Mouse (Mus musculus): Measurements from ENCODE around the gene Nln. TPM values are rescaled to one million over a fixed set of nuclear protein-coding genes. Genes with fewer than 3 reads are reported as not detected.

Gene Nln
- polyA plus RNA-seq, 1 experiment from 2014 or later = 9.1 TPM

- WGBS (ENCODE audit: insufficient replicate concordance) = 73% methylated on average over 17 of the region's 17 CpGs
- Histone ChIP-seq H3K36me3 (no peaks in the 10 kb centered on the region), H3K27ac (no peak overlapping the region), H3K9ac (no peak overlapping the region), H3K4me1 (replicated peaks) (no peaks in the 10 kb centered on the region), H3K4me2 (no peak overlapping the region), H3K4me3 (replicated peaks) (no peak overlapping the region), H3K27me3 (no peaks in the 10 kb centered on the region), H3K9me3 (replicated peaks) (no peaks in the 10 kb centered on the region)
- ATAC-seq (ENCODE audit: low read depth) = no peak
- no peak for DNase-seq
Observed at GRCm38 (mm10) chr13:104122078-104122840, 12.8 kb upstream of the Nln start.

- no peak for DNase-seq
- no peak for ATAC-seq (ENCODE audit: low read depth)
- Histone ChIP-seq H3K4me1 (replicated peaks) (peaks cover 5% of the 10 kb centered on the region), H3K4me3 (replicated peaks) (no peak overlapping the region), H3K9ac (no peak overlapping the region), H3K27me3 (peaks cover 23% of the 10 kb centered on the region), H3K9me3 (replicated peaks) (no peaks in the 10 kb centered on the region), H3K36me3 (no peaks in the 10 kb centered on the region), H3K4me2 (no peak overlapping the region), H3K27ac (no peak overlapping the region)
- WGBS (ENCODE audit: insufficient replicate concordance) = 74% methylated on average over 2 of the region's 2 CpGs
Observed at GRCm38 (mm10) chr13:104114827-104115226, 5.4 kb upstream of the Nln start.

- Histone ChIP-seq H3K9me3 (replicated peaks) (no peaks in the 10 kb centered on the region), H3K27ac (no peak overlapping the region), H3K4me2 (no peak overlapping the region), H3K4me3 (replicated peaks) (no peak overlapping the region), H3K9ac (no peak overlapping the region), H3K4me1 (replicated peaks) (peaks cover 14% of the 10 kb centered on the region), H3K36me3 (no peaks in the 10 kb centered on the region), H3K27me3 (peaks cover 26% of the 10 kb centered on the region)
- DNase-seq = no peak
- 82% methylated on average over 4 of the region's 4 CpGs for WGBS (ENCODE audit: insufficient replicate concordance)
- no peak for ATAC-seq (ENCODE audit: low read depth)
Observed at GRCm38 (mm10) chr13:104113782-104114181, 4.4 kb upstream of the Nln start.

GRCm38 (mm10) chr13:104112266-104112900, 3.0 kb upstream of the Nln start:
- no peak overlapping the region for H3K4me2 ChIP-seq
- H3K4me3 ChIP-seq (replicated peaks) = no peak overlapping the region
- DNase-seq (no peak), ATAC-seq (ENCODE audit: low read depth) (no peak)
- no peaks in the 10 kb centered on the region for H3K9me3 ChIP-seq (replicated peaks)
- no peaks in the 10 kb centered on the region for H3K36me3 ChIP-seq
- 45% methylated on average over 12 of the region's 12 CpGs for WGBS (ENCODE audit: insufficient replicate concordance)
- H3K4me1 ChIP-seq (replicated peaks) = peaks cover 20% of the 10 kb centered on the region
- H3K27ac ChIP-seq = no peak overlapping the region
- H3K9ac ChIP-seq = no peak overlapping the region
- peaks cover 26% of the 10 kb centered on the region for H3K27me3 ChIP-seq

- WGBS (ENCODE audit: insufficient replicate concordance) = 55% methylated on average over 7 of the region's 7 CpGs
- no peak overlapping the region for H3K27ac ChIP-seq
- H3K9ac ChIP-seq = 0 out of 2 replicates have a peak overlapping the region, but pooled peaks have one; percentile 68
- H3K4me1 ChIP-seq (replicated peaks) = peaks cover 20% of the 10 kb centered on the region
- no peaks in the 10 kb centered on the region for H3K36me3 ChIP-seq
- H3K4me3 ChIP-seq (replicated peaks) = peak overlapping the region; percentile 65
- DNase-seq = no peak
- H3K4me2 ChIP-seq = peak overlapping the region; percentile 87
- H3K9me3 ChIP-seq (replicated peaks) = no peaks in the 10 kb centered on the region
- no peak for ATAC-seq (ENCODE audit: low read depth)
- H3K27me3 ChIP-seq = peaks cover 26% of the 10 kb centered on the region
Observed at GRCm38 (mm10) chr13:104110526-104110925, 1.1 kb upstream of the Nln start.

GRCm38 (mm10) chr13:104109816-104110521, 555 bp upstream of the Nln start:
- DNase-seq (peak; percentile 4), ATAC-seq (ENCODE audit: low read depth) (peak; percentile 25)
- WGBS (ENCODE audit: insufficient replicate concordance) = 7% methylated on average over 38 of the region's 38 CpGs
- no peaks in the 10 kb centered on the region for H3K36me3 ChIP-seq
- H3K9me3 ChIP-seq (replicated peaks) = no peaks in the 10 kb centered on the region
- H3K9ac ChIP-seq = peak overlapping the region; percentile 68
- peak overlapping the region; percentile 65 for H3K4me3 ChIP-seq (replicated peaks)
- H3K27ac ChIP-seq = no peak overlapping the region
- peaks cover 26% of the 10 kb centered on the region for H3K27me3 ChIP-seq
- peaks cover 20% of the 10 kb centered on the region for H3K4me1 ChIP-seq (replicated peaks)
- H3K4me2 ChIP-seq = peak overlapping the region; percentile 87

- DNase-seq (peak; percentile 6), ATAC-seq (ENCODE audit: low read depth) (peak; percentile 25)
- no peak overlapping the region; the same call in 1 of the 2 replicates for H3K27ac ChIP-seq
- 1% methylated on average over 24 of the region's 24 CpGs for WGBS (ENCODE audit: insufficient replicate concordance)
- peaks cover 20% of the 10 kb centered on the region for H3K4me1 ChIP-seq (replicated peaks)
- H3K4me2 ChIP-seq = peak overlapping the region; percentile 87
- H3K4me3 ChIP-seq (replicated peaks) = peak overlapping the region; percentile 65
- H3K36me3 ChIP-seq = 0 out of 2 replicates have a peak, but pooled peaks cover under 1% of the 10 kb centered on the region
- peak overlapping the region; percentile 67 for H3K9ac ChIP-seq
- no peaks in the 10 kb centered on the region for H3K9me3 ChIP-seq (replicated peaks)
- peaks cover 26% of the 10 kb centered on the region for H3K27me3 ChIP-seq
Observed at GRCm38 (mm10) chr13:104108651-104109287, 645 bp downstream of the Nln start.

- ATAC-seq (ENCODE audit: low read depth) (no peak), DNase-seq (no peak)
- H3K4me2 ChIP-seq = no peak overlapping the region
- H3K36me3 ChIP-seq = 0 out of 2 replicates have a peak, but pooled peaks cover 2% of the 10 kb centered on the region
- WGBS (ENCODE audit: insufficient replicate concordance) = 61% methylated on average over 5 of the region's 5 CpGs
- H3K27ac ChIP-seq = no peak overlapping the region
- no peaks in the 10 kb centered on the region for H3K27me3 ChIP-seq
- no peak overlapping the region for H3K4me3 ChIP-seq (replicated peaks)
- H3K4me1 ChIP-seq (replicated peaks) = no peaks in the 10 kb centered on the region
- no peak overlapping the region for H3K9ac ChIP-seq
- no peaks in the 10 kb centered on the region for H3K9me3 ChIP-seq (replicated peaks)
Observed at GRCm38 (mm10) chr13:104101606-104102235, 7.7 kb downstream of the Nln start.

- WGBS (ENCODE audit: insufficient replicate concordance) = 75% methylated on average over 4 of the region's 4 CpGs
Observed at GRCm38 (mm10) chr13:104100416-104100815, 9.0 kb downstream of the Nln start.

GRCm38 (mm10) chr13:104097190-104097589, 12.2 kb downstream of the Nln start:
- WGBS (ENCODE audit: insufficient replicate concordance) = 80% methylated on average over 7 of the region's 7 CpGs
- DNase-seq = no peak

More at GRCm38 (mm10) chr13:104100416-104100815, 9.0 kb downstream of the Nln start:
- no peak for DNase-seq
- no peak overlapping the region for H3K4me2 ChIP-seq
- no peaks in the 10 kb centered on the region for H3K9me3 ChIP-seq (replicated peaks)
- H3K4me1 ChIP-seq (replicated peaks) = no peaks in the 10 kb centered on the region
- H3K4me3 ChIP-seq (replicated peaks) = no peak overlapping the region
- no peak overlapping the region for H3K9ac ChIP-seq
- H3K27me3 ChIP-seq = no peaks in the 10 kb centered on the region
- H3K36me3 ChIP-seq = 0 out of 2 replicates have a peak, but pooled peaks cover 2% of the 10 kb centered on the region
- H3K27ac ChIP-seq = no peak overlapping the region
- ATAC-seq (ENCODE audit: low read depth) = no peak

More at GRCm38 (mm10) chr13:104097190-104097589, 12.2 kb downstream of the Nln start:
- no peak for ATAC-seq (ENCODE audit: low read depth)
- Histone ChIP-seq H3K4me3 (replicated peaks) (no peak overlapping the region), H3K9me3 (replicated peaks) (no peaks in the 10 kb centered on the region), H3K4me2 (no peak overlapping the region), H3K27ac (no peak overlapping the region), H3K27me3 (no peaks in the 10 kb centered on the region), H3K9ac (no peak overlapping the region), H3K4me1 (replicated peaks) (no peaks in the 10 kb centered on the region; the same call in 1 of the 2 replicates), H3K36me3 (no peaks in the 10 kb centered on the region)

Measured in liver, embryonic 13.5 days (tissue).